Mouse (Mus musculus) myocyte (in vitro differentiated cells): ENCODE results near the gene Aifm1. TPM values are rescaled to one million over a fixed set of nuclear protein-coding genes. Genes with fewer than 3 reads are reported as not detected.

ENCODE experiments used
- H3K27me3 ChIP-seq: one replicate; pipeline ENCODE4 v1.6.1; 2011; ENCODE audit not compliant: control insufficient read depth, insufficient read depth, insufficient read length
- H3K36me3 ChIP-seq: one replicate; pipeline ENCODE4 v1.6.1; 2011; ENCODE audit not compliant: control insufficient read depth, insufficient read depth
- H3K4me2 ChIP-seq: one replicate; pipeline ENCODE4 v1.6.1; 2011; ENCODE audit warnings: low read depth, control low read depth
- H3K4me3 ChIP-seq: one replicate; pipeline ENCODE4 v1.5.1; 2011; ENCODE audit warnings: mild to moderate bottlenecking, control low read depth, moderate library complexity
- H3K79me2 ChIP-seq: one replicate; pipeline ENCODE4 v1.6.1; 2011; ENCODE audit not compliant: control insufficient read depth, insufficient read depth
- H3ac ChIP-seq: one replicate; pipeline ENCODE4 v1.6.1; 2011; ENCODE audit not compliant: control insufficient read depth, insufficient read length
- CEBPB ChIP-seq: IDR thresholded peaks from 2 replicates; pipeline ENCODE4 v1.6.1; 2011; ENCODE audit warnings: mild to moderate bottlenecking, moderate library complexity; ENCODE audit not compliant: poor library complexity, insufficient read depth, severe bottlenecking
- E2F4 ChIP-seq: IDR thresholded peaks from one replicate; pipeline ENCODE4 v1.6.1; 2011; ENCODE audit warnings: mild to moderate bottlenecking, control low read depth, moderate library complexity; ENCODE audit not compliant: insufficient read depth
- MAX ChIP-seq: IDR thresholded peaks from one replicate; pipeline ENCODE4 v1.6.1; 2011; ENCODE audit warnings: low read depth, mild to moderate bottlenecking, control low read depth
- MYOD1 ChIP-seq, 3 experiments: IDR thresholded peaks; one replicate each; pipeline ENCODE4 v1.6.1; 2011; ENCODE audit warnings: control low read depth in 2 of 3, low read depth in 2 of 3, mild to moderate bottlenecking in 2 of 3, moderate library complexity in 1 of 3; ENCODE audit not compliant: insufficient read length in 2 of 3, control insufficient read depth in 1 of 3
- MYOG ChIP-seq, 3 experiments: IDR thresholded peaks; one replicate each; pipeline ENCODE4 v1.6.1; 2011; ENCODE audit warnings: control low read depth in 2 of 3, low read depth in 2 of 3, mild to moderate bottlenecking in 2 of 3; ENCODE audit not compliant: insufficient read length in 2 of 3, control insufficient read depth in 1 of 3, insufficient read depth in 1 of 3
- POLR2A ChIP-seq: IDR thresholded peaks from one replicate; pipeline ENCODE4 v1.6.1; 2011; ENCODE audit warnings: low read depth, mild to moderate bottlenecking, control low read depth, moderate library complexity; ENCODE audit not compliant: insufficient read length
- POLR2AphosphoS2 ChIP-seq: IDR thresholded peaks from one replicate; pipeline ENCODE4 v1.6.1; 2011; ENCODE audit warnings: low read depth, control low read depth; ENCODE audit not compliant: insufficient read length
- REST ChIP-seq: IDR thresholded peaks from one replicate; pipeline ENCODE4 v1.6.1; 2011; ENCODE audit warnings: mild to moderate bottlenecking, control low read depth, moderate library complexity; ENCODE audit not compliant: insufficient read depth, insufficient read length
- SRF ChIP-seq: IDR thresholded peaks from one replicate; pipeline ENCODE4 v1.6.1; 2011; ENCODE audit warnings: low read depth; ENCODE audit not compliant: control insufficient read depth, insufficient read length
- TCF12 ChIP-seq: IDR thresholded peaks from one replicate; pipeline ENCODE4 v1.6.1; 2011; ENCODE audit warnings: mild to moderate bottlenecking, control low read depth; ENCODE audit not compliant: poor library complexity, insufficient read depth, severe bottlenecking
- TCF3 ChIP-seq: IDR thresholded peaks from one replicate; pipeline ENCODE4 v1.6.1; 2011; ENCODE audit warnings: low read depth, control low read depth; ENCODE audit not compliant: insufficient read length
- USF1 ChIP-seq: IDR thresholded peaks from one replicate; pipeline ENCODE4 v1.6.1; 2011; ENCODE audit warnings: low read depth, mild to moderate bottlenecking, control low read depth, moderate library complexity
- polyA plus RNA-seq: library from polyadenylated mRNA; unstranded; fragments of >200 nt; fragmentation: generic; extraction: Trizol; gene quantifications from one replicate; pipeline ENCODE4 v1.2.1, GENCODE M21; 2012; ENCODE audit warnings: missing spikeins

The Aifm1 gene
- polyA plus RNA-seq, 1 experiment = 33.2 TPM

DNA sequence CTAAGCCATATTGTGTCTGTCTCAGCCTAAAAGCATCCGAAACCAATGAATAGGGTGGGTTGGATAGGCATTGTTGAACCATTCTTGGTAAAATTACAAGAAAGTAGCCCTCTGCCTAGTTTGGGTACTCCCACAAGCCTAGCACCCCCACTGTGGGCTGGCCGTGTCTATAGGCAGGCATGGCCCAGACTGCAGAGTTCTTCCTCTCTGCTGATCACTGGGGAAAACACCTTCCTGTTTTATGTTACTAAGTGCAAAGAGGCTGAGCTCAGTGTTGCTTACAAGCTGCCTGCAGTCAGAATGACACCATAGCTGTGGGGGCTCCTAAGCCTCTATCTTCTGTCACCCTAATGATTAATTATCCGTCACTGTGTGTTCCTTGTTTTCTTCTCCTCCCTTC, 10.1 kb upstream of the Aifm1 start:
- no peak overlapping the region for H3K4me2 ChIP-seq
- no peaks in the 10 kb centered on the region for H3K27me3 ChIP-seq
- H3K79me2 ChIP-seq = no peaks in the 10 kb centered on the region
- H3K4me3 ChIP-seq = no peak overlapping the region
- no peaks in the 10 kb centered on the region for H3K36me3 ChIP-seq
- TF ChIP-seq E2F4 (no peak), TCF3 (no peak)
- no peak overlapping the region for H3ac ChIP-seq

DNA sequence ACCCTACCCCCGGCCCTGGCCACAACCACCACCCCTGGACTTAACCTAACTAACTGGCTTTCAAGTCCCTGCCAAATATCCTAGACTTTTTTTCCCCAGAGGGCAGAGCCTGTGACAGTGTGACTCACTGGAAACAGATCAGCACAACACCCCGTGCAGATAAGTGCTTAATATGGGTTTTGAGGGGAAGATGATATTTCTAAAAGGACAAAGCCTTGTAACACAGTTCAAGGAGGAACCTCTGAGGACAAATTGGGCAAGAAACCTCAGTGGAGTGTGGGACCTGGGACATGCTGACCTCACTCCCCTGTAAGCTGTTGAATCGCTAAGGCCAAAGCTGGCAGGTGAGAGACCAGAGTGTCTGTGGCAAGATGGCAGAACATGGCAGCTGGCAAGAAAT, 8.3 kb upstream of the Aifm1 start:
- no peak overlapping the region for H3ac ChIP-seq
- H3K4me3 ChIP-seq = no peak overlapping the region
- no peaks in the 10 kb centered on the region for H3K36me3 ChIP-seq
- H3K4me2 ChIP-seq = no peak overlapping the region
- H3K79me2 ChIP-seq = no peaks in the 10 kb centered on the region
- TF ChIP-seq MYOD1 (IDR thresholded peaks at IDR 0.05; ENCODE audit: control insufficient read depth in 1 of 3, insufficient read length in 2 of 3, low read depth in 2 of 3) (no peak), MYOG (IDR thresholded peaks at IDR 0.05; ENCODE audit: control insufficient read depth in 1 of 3, insufficient read depth in 1 of 3, insufficient read length in 2 of 3, low read depth in 2 of 3) (no peak), TCF3 (no peak), USF1 (no peak), E2F4 (no peak)
- H3K27me3 ChIP-seq = no peaks in the 10 kb centered on the region

DNA sequence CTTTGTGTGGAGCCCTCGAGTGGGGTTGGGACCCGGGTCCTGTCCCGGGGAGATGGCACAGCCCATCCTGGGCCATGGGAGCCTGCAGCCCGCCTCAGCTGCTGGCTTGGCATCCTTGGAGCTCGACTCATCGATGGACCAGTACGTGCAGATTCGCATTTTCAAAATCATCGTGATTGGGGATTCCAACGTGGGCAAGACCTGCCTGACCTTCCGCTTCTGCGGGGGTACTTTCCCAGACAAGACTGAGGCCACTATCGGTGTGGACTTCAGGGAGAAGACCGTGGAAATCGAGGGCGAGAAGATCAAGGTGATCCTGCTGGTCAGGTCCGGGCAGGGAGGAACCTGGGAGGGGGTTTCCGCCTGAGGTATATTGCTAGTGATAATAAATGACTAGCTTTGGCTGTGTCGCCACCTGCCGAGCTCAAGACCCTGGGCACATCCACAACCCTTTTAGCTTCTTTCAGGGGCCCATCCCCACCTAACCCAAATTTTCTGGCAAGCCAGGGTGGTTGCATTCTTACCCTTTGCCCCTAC, 6.3 kb upstream of the Aifm1 start:
- no peaks in the 10 kb centered on the region for H3K36me3 ChIP-seq
- H3K4me3 ChIP-seq = no peak overlapping the region
- TF ChIP-seq MAX (no peak), REST (no peak), TCF12 (no peak), MYOG (IDR thresholded peaks at IDR 0.05; ENCODE audit: control insufficient read depth in 1 of 3, insufficient read depth in 1 of 3, insufficient read length in 2 of 3, low read depth in 2 of 3) (no peak), TCF3 (no peak), USF1 (no peak), CEBPB (no peak), SRF (no peak), E2F4 (no peak), MYOD1 (IDR thresholded peaks at IDR 0.05; ENCODE audit: control insufficient read depth in 1 of 3, insufficient read length in 2 of 3, low read depth in 2 of 3) (no peak), POLR2AphosphoS2 (no peak), POLR2A (no peak)
- H3ac ChIP-seq = no peak overlapping the region
- no peaks in the 10 kb centered on the region for H3K79me2 ChIP-seq
- no peaks in the 10 kb centered on the region for H3K27me3 ChIP-seq
- no peak overlapping the region for H3K4me2 ChIP-seq

DNA sequence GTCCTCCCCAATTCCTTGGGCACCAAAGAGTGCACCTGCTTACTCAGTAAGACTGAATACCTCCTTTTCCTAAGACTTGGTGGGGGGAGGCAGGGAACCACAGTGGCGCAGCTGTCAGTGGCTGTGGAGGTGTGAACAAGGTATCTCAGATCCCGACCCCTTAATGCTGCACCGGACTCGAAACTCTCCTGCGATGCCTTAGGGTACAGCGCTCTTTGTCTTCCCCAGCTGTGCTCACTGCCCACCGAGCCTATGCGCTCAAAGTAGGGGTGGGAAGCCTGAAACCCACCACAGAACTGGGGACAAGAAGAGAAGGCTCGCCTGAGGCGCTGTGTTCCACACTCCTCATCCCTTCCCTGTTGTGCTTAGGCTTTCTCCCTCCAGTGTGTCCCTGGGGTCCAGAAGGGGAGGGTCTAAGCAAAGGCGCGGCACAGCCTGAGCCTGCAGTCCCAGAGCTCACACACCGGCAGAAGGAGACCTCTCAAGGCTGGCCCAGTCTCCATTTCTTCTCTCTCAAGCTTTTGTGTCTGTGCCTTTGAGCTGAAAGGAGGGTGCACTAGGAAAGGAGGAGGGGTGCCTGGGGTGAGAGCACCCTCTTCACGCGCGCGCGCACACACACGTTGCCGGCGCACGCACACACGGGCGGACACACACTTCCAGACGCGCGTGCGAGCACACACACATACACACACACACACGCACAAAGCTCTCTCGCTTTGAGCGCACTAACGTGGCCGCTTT, 5.6 kb upstream of the Aifm1 start, which contains the start of gene Rab33a:
Gene Rab33a (plus strand): TSS at position 478 of the 741 bp plus-strand sequence.
- no peak for TF ChIP-seq MYOD1 (IDR thresholded peaks at IDR 0.05; ENCODE audit: control insufficient read depth in 1 of 3, insufficient read length in 2 of 3, low read depth in 2 of 3)
- TF ChIP-seq POLR2AphosphoS2 = no peak
- no peak for TF ChIP-seq MAX
- TF ChIP-seq REST = no peak
- no peak for TF ChIP-seq TCF3
- no peak for TF ChIP-seq SRF
- TF ChIP-seq TCF12 = no peak
- no peak for TF ChIP-seq USF1
- TF ChIP-seq POLR2A = no peak
- TF ChIP-seq E2F4 = no peak
- TF ChIP-seq CEBPB = no peak
- no peak for TF ChIP-seq MYOG (IDR thresholded peaks at IDR 0.05; ENCODE audit: control insufficient read depth in 1 of 3, insufficient read depth in 1 of 3, insufficient read length in 2 of 3, low read depth in 2 of 3)
- H3K4me2 ChIP-seq = no peak within 1 kb of the TSS
- no peaks in the 10 kb centered on the region for H3K79me2 ChIP-seq
- no peak within 1 kb of the TSS for H3ac ChIP-seq
- no peaks in the 10 kb centered on the region for H3K36me3 ChIP-seq
- H3K4me3 ChIP-seq = no peak within 1 kb of the TSS
- H3K27me3 ChIP-seq = no peaks in the 10 kb centered on the region

DNA sequence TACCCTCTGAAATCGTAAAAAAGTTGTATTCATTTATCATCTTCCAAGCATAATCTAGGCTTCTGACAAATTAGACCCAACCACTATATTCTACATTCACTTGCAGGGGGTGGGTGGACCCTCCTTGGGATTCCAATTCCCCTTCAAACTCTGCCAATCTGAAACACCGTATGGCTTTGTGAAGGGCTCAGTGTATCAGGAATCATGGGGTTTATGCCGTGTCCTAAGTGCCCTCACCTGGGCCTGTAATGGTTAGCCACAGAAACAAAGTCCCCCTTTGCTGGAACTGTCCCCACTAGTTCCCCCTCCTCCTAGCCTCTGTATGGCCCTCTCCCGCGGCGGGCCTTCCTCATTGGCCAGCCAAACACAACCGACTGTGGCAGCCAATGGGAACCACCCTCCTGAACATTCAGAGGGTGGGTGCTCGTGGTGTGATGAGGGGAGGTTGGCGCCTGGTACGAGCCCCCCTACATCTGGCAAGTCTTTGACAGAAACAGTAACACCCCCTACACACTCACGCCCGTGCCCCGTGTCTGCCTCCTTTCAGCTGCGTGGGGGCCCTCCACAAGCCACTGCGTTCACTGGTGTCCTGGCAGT, 4.9 kb upstream of the Aifm1 start:
- H3K4me2 ChIP-seq = no peak overlapping the region
- H3K27me3 ChIP-seq = no peaks in the 10 kb centered on the region
- H3ac ChIP-seq = no peak overlapping the region
- H3K4me3 ChIP-seq = no peak overlapping the region
- no peaks in the 10 kb centered on the region for H3K36me3 ChIP-seq
- H3K79me2 ChIP-seq = no peaks in the 10 kb centered on the region
- no peak for TF ChIP-seq POLR2A
- TF ChIP-seq TCF12 = no peak
- TF ChIP-seq TCF3 = no peak
- TF ChIP-seq USF1 = no peak
- TF ChIP-seq POLR2AphosphoS2 = no peak
- no peak for TF ChIP-seq MYOD1 (IDR thresholded peaks at IDR 0.05; ENCODE audit: control insufficient read depth in 1 of 3, insufficient read length in 2 of 3, low read depth in 2 of 3)
- TF ChIP-seq MYOG (IDR thresholded peaks at IDR 0.05; ENCODE audit: control insufficient read depth in 1 of 3, insufficient read depth in 1 of 3, insufficient read length in 2 of 3, low read depth in 2 of 3) = no peak
- no peak for TF ChIP-seq CEBPB
- no peak for TF ChIP-seq REST
- no peak for TF ChIP-seq E2F4
- TF ChIP-seq MAX = no peak
- TF ChIP-seq SRF = no peak
